Mouse (Mus musculus) lung, postnatal 0 days (tissue): Measurements from ENCODE around the gene Arhgdig.

ENCODE experiments used
- CTCF ChIP-seq: IDR thresholded peaks from 2 replicates; pipeline ENCODE4 v1.5.1; 2016; ENCODE audit warnings: antibody characterized with exemption, mild to moderate bottlenecking
- EP300 ChIP-seq: IDR thresholded peaks from 2 replicates; pipeline ENCODE4 v1.6.1; 2016; ENCODE audit warnings: antibody characterized with exemption, mild to moderate bottlenecking, control low read depth

DNA sequence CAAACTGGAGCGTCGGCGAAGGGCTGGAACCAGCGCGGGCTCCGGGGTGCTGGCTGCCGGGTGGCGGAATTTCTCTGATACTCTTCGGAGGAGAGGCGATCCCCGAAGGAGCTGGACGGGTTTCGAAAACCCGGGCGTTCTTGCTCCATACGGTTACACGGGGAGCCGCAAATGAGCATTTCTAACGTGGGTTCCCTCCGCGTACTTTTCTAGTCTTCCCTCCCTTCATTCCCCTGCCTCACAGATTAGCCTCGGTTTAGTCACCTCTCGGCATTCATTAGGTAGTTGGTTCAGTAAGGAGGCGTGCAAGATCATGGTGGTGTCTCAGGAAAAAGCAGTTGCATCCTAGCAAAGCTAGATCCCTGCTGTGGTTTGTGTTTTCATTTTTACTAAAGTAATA lies 45.8 kb upstream of the Arhgdig start:
- TF ChIP-seq EP300 (no peak), CTCF (no peak)
